Mouse (Mus musculus) kidney, postnatal 10 days (tissue): ENCODE results near the gene Cfap45.

Experiments used
- DNase-seq: peaks from one replicate; pipeline ENCODE4 v3.0.0; 2021; ENCODE audit warnings: mixed read lengths

The Cfap45 gene

GRCm38 (mm10) chr1:172497428-172497827 is 23.2 kb upstream of the Cfap45 start:
- no peak for DNase-seq

- peak; percentile 95 for DNase-seq
Measured at GRCm38 (mm10) chr1:172499765-172500441, 20.7 kb upstream of the Cfap45 start, which contains the start of gene Tagln2. Gene Tagln2 (plus strand): TSS chr1:172500047.

GRCm38 (mm10) chr1:172500451-172501370 is 19.9 kb upstream of the Cfap45 start:
- peak; percentile 85 for DNase-seq

- DNase-seq = peak; percentile 84
Measured at GRCm38 (mm10) chr1:172501371-172502144, 19.0 kb upstream of the Cfap45 start.

- peak; percentile 79 for DNase-seq
Measured at GRCm38 (mm10) chr1:172502145-172503110, 18.2 kb upstream of the Cfap45 start.

- peak; percentile 87 for DNase-seq
Measured at GRCm38 (mm10) chr1:172503111-172503997, 17.2 kb upstream of the Cfap45 start.

GRCm38 (mm10) chr1:172504756-172505155 is 15.8 kb upstream of the Cfap45 start:
- no peak for DNase-seq

GRCm38 (mm10) chr1:172507001-172507400 is 13.6 kb upstream of the Cfap45 start:
- DNase-seq = no peak

GRCm38 (mm10) chr1:172507701-172508100 is 12.9 kb upstream of the Cfap45 start:
- no peak for DNase-seq

- DNase-seq = no peak
Measured at GRCm38 (mm10) chr1:172508172-172508571, 12.4 kb upstream of the Cfap45 start.

- no peak for DNase-seq
Measured at GRCm38 (mm10) chr1:172509235-172509634, 11.4 kb upstream of the Cfap45 start.

- no peak for DNase-seq
Measured at GRCm38 (mm10) chr1:172509983-172510382, 10.6 kb upstream of the Cfap45 start.

- peak; percentile 63 for DNase-seq
Measured at GRCm38 (mm10) chr1:172510421-172510972, 10.1 kb upstream of the Cfap45 start.

- peak; percentile 86 for DNase-seq
Measured at GRCm38 (mm10) chr1:172512962-172513361, 7.6 kb upstream of the Cfap45 start.

- DNase-seq = peak; percentile 61
Measured at GRCm38 (mm10) chr1:172513525-172514212, 6.9 kb upstream of the Cfap45 start.

GRCm38 (mm10) chr1:172514213-172514529 is 6.4 kb upstream of the Cfap45 start:
- no peak for DNase-seq

GRCm38 (mm10) chr1:172514551-172515268 is 5.9 kb upstream of the Cfap45 start:
- peak; percentile 63 for DNase-seq

- DNase-seq = peak; percentile 55
Measured at GRCm38 (mm10) chr1:172515396-172515795, 5.2 kb upstream of the Cfap45 start.

- DNase-seq = no peak
Measured at GRCm38 (mm10) chr1:172518013-172518412, 2.6 kb upstream of the Cfap45 start.
